Mouse (Mus musculus) cerebellum, adult 2 months (tissue): ENCODE data around the gene Mst1r. TPM values are rescaled to one million over a fixed set of nuclear protein-coding genes. Genes with fewer than 3 reads are reported as not detected.
A peak's percentile ranks its signal among the peaks of the same experiment; 100 is the strongest.

Experiments
- DNase-seq, 2 experiments: peaks; one replicate each; pipeline ENCODE4 v3.0.0; 2021
- H3K27ac ChIP-seq: fragments of 200-500 bp; 2 replicates; pipeline ENCODE4 v1.5.1; 2012; ENCODE audit warnings: low read length, control low read depth, inconsistent platforms; ENCODE audit not compliant: insufficient read depth
- H3K27me3 ChIP-seq: fragments of 200-500 bp; 2 replicates; pipeline ENCODE4 v1.6.1; 2012; ENCODE audit warnings: inconsistent platforms, mild to moderate bottlenecking, low read length, moderate library complexity; ENCODE audit not compliant: control insufficient read depth, insufficient read depth
- H3K4me1 ChIP-seq: fragments of 200-500 bp; 2 replicates; pipeline ENCODE4 v1.6.1; 2011; ENCODE audit warnings: low read length; ENCODE audit not compliant: control insufficient read depth, insufficient read depth
- H3K4me3 ChIP-seq: fragments of 200-500 bp; replicated peaks from 2 replicates; pipeline ENCODE3; 2011; ENCODE audit warnings: mild to moderate bottlenecking, low read depth, low read length, control low read depth; ENCODE audit not compliant: insufficient read depth
- CTCF ChIP-seq: fragments of 200-500 bp; IDR thresholded peaks from 2 replicates; pipeline ENCODE4 v1.5.1; 2011; ENCODE audit warnings: low read depth, mild to moderate bottlenecking, control low read depth, low read length, moderate library complexity, borderline replicate concordance; ENCODE audit not compliant: insufficient read depth
- POLR2A ChIP-seq: fragments of 200-500 bp; IDR thresholded peaks from 2 replicates; pipeline ENCODE4 v1.6.1; 2011; ENCODE audit warnings: low read length, control low read depth, borderline replicate concordance; ENCODE audit not compliant: insufficient read depth
- WGBS: fragments of 180-500 bp; shearing (Covaris S2); methylation state at CpG from one replicate; pipeline ENCODE4 v1.1.7; 2018; 5-methylcytosine and 5-hydroxymethylcytosine counted together
- polyA plus RNA-seq: library from polyadenylated mRNA; depleted of rRNA; stranded (reverse); fragments of >200 nt; gene quantifications from 2 replicates; pipeline ENCODE4 v1.2.3, GENCODE M21; 2012

Mst1r gene
- polyA plus RNA-seq, 1 experiment: 1.0 TPM

DNA sequence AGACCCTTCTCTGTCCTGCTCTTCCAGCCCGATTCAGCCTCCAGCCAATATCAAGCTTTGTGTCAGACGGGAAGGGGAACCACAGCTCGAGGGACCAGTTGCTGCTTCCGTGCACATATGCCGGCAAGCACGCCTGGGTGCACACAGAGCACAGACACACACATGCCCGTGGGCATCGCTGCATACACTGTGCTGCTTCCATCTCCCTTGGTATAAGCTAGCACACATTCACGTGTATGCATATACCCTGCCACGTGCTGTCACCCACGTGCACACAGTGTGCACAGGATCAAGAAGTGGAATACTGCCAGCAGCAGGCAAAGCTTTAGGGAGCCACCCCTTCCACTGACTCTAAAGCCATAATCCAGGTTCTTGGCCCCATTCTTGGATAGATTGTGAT lies 27.5 kb downstream of the Mst1r start:
- Histone ChIP-seq H3K27me3 (no peaks in the 10 kb centered on the region), H3K27ac (no peak overlapping the region), H3K4me3 (no peak overlapping the region), H3K4me1 (peaks cover 3% of the 10 kb centered on the region)
- TF ChIP-seq CTCF (no peak), POLR2A (no peak)
- WGBS: 29% methylated on average over 11 of the region's 11 CpGs
- no peak for DNase-seq

DNA sequence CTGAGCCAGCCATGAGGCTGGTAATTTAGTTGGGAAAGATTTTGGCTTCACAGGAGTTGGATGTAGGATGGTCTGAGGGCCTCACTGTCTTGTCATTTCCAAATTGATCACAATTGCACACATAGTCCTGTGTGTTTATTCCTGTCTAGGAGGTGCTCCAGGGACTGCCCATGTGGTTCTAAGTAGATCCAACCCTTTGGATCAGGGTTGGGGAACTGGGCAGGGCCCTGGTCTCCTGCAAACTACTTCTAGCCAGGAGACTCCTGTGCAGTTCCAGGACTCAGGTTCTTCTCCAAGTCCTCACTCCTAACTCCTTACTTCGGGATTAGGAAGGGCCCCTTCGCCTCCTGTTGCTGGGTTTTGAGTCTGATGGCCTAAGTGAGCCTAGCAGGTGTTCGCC lies 28.7 kb downstream of the Mst1r start, which contains the start of gene Camkv:
TSS of gene Camkv (plus strand) at position 301 of the 400 bp plus-strand sequence.
- no peak for DNase-seq
- no peak for TF ChIP-seq POLR2A
- TF ChIP-seq CTCF: no peak
- H3K4me3 ChIP-seq: peak within 1 kb of the TSS; percentile 44
- WGBS: 26% methylated on average over 3 of the region's 3 CpGs
- H3K27me3 ChIP-seq: no peaks in the 10 kb centered on the region
- H3K4me1 ChIP-seq: peaks cover 3% of the 10 kb centered on the region
- no peak within 1 kb of the TSS for H3K27ac ChIP-seq

DNA sequence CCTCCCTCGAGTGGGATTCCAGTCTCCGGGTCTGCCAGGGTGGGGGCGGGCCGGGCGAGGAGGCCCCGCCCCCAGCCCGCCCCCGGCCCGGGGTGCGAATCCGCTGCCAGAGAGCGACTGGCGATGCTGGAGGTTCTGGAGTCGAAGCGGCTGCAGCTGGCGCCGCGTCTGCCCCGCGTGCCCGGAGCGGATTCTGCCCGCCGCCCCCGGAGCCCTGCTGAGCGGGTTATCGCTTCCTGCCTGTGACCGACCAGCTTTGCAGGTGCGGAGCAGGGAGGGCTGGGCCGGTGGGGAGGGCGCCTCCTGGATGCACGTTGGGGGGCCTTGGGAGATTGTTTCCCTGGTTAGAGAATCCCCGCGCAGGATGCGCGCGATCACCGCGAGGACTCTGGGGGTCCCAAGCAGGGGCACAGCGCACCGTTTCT lies 29.1 kb downstream of the Mst1r start:
- H3K4me1 ChIP-seq: peaks cover 3% of the 10 kb centered on the region
- TF ChIP-seq POLR2A (no peak), CTCF (no peak)
- WGBS: 1% methylated on average over 41 of the region's 41 CpGs
- H3K27ac ChIP-seq: no peak overlapping the region
- H3K27me3 ChIP-seq: no peaks in the 10 kb centered on the region
- H3K4me3 ChIP-seq: peak overlapping the region; percentile 44
- peak; percentile 23 to 31 for DNase-seq

DNA sequence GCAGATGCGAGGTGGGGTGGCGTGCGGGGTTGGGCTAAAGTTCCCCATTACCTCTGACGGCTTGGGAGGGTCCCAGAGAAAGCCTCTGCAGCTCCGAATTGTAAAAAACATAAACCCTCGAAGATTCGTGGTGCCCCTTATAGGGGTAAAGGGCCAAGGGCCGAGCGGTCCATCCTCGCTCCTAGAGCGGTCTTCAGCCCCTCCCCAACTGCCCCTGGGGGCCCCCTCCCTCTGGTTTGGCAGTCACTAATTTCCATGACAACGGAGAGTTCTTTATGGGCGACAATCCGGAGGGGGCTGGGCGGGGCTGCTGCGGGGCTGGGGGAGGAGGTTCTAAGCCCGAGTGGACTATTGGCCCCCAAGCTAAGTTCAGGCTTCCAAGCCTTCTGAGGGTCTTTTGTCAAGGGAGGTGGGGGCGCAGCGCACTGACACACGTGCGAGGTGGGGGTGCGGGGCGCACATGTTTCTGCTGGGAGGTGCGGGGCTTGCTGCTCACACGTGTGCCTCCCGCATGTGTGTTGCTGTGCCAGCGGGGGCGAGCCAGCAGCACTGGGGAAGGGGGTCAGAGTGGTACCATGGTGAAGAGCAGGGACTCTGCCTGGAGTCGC lies 29.6 kb downstream of the Mst1r start:
- no peak overlapping the region for H3K27ac ChIP-seq
- peak overlapping the region; percentile 44 for H3K4me3 ChIP-seq
- H3K4me1 ChIP-seq: peaks cover 3% of the 10 kb centered on the region
- WGBS: 7% methylated on average over 29 of the region's 29 CpGs
- no peak for DNase-seq
- TF ChIP-seq CTCF (no peak), POLR2A (no peak)
- no peaks in the 10 kb centered on the region for H3K27me3 ChIP-seq

DNA sequence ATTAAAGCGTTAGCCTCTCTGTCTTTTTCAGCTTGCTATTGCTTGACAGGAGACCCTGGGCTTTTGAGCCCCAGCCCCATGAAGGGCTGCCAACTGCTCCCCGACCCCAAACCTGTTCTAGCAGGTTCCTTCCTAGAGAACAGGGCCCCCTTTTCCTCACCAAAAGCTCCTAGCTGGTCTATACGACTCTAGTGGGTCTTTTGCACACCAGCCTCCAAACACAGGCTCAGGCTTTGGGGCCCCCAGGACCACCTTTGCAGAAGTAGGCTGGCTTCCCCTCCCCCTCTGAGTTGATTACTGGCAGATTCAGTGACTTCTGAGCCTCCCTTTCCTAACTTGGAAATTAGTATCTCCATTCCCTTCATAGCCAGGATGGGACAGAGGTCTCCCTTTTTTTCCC lies 30.2 kb downstream of the Mst1r start:
- H3K4me1 ChIP-seq: peaks cover 3% of the 10 kb centered on the region
- no peak for DNase-seq
- H3K4me3 ChIP-seq: no peak overlapping the region
- 45% methylated on average over 3 of the region's 3 CpGs for WGBS
- no peaks in the 10 kb centered on the region for H3K27me3 ChIP-seq
- H3K27ac ChIP-seq: no peak overlapping the region
- no peak for TF ChIP-seq CTCF
- TF ChIP-seq POLR2A: no peak

DNA sequence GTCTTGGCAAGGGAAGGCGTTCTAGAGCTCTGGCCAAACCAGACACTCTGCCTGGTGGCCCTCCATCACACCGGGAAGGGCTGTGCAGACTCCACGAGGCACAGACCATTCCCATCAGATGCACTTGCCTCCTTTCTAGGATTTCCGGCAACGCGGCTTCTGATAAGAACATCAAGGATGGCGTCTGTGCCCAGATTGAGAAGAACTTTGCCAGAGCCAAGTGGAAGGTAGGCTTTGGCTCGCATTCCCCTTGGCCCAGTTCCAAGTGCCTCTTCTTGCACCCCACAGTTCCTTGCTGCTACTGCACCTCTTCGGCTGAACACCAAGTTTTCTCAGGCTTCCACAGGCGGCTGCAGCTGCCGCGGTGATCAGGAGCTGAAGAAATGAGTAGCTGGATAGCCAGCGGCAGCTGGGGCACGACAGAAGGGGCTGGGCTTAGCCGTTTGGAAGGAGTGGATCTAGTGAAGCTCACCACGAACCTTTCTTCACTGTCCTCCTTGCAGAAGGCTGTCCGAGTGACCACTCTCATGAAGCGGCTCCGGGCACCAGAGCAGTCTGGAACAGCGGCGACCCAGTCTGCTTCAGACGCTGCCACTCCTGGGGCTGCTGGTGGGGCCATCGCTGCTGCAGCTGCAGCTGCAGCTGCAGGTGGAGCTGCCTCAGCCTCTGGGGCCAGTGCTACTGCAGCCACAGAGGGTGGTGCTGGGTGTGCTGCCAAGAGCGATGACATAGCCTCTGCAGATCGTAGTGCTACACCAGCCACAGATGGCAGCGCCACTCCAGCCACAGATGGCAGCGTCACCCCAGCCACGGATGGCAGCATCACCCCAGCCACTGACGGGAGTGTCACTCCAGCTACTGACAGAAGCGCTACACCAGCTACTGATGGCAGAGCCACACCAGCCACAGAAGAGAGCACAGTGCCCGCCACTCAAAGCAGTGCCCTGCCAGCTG lies 40.8 kb downstream of the Mst1r start:
- TF ChIP-seq POLR2A (no peak), CTCF (no peak)
- H3K4me3 ChIP-seq: peak overlapping the region; percentile 38
- WGBS: 23% methylated on average over 31 of the region's 31 CpGs
- peak; percentile 59 to 60 for DNase-seq
- no peaks in the 10 kb centered on the region for H3K27me3 ChIP-seq
- peaks cover 4% of the 10 kb centered on the region; the same call in 1 of the 2 replicates for H3K4me1 ChIP-seq
- no peak overlapping the region for H3K27ac ChIP-seq

DNA sequence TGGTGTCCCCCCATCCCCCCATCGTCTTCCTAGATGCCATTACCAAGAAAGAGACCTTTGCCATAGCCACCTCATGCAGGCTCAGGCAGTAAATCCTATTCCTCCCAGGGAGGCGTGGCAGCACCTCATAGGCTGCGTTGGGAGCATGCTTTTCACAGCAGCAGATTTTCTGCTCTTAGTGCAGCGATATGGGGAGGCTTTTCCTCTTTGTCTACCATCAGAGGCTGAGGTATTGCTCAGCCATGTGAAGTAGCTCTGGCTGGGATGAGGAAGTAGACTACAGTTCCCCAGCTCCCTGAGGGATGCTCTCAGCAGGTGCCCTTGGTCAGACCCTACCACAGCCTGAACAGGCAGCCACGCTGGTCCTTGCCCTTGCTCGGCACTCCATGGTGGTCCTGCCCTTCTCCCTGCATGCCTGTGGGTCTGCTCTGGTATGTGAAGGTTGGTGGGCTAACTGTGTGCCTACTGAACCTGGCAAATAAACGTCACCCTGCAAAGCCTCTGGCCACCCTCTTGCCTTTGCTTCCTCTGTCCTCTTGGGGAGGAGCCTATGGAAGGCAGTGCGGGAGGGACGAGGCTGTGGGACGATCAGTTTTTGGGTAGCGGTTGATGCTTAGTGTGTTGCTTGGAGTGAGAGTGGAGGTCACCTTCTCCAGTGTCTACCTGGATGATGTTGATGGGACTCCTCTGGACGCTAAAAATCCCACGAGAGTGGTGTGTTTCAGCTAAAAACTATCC lies 42.7 kb downstream of the Mst1r start:
- TF ChIP-seq POLR2A (no peak), CTCF (no peak)
- no peaks in the 10 kb centered on the region for H3K27me3 ChIP-seq
- H3K4me1 ChIP-seq: peaks cover 4% of the 10 kb centered on the region; the same call in 1 of the 2 replicates
- no peak overlapping the region for H3K4me3 ChIP-seq
- no peak for DNase-seq
- H3K27ac ChIP-seq: no peak overlapping the region
- WGBS: 83% methylated on average over 13 of the region's 13 CpGs

DNA sequence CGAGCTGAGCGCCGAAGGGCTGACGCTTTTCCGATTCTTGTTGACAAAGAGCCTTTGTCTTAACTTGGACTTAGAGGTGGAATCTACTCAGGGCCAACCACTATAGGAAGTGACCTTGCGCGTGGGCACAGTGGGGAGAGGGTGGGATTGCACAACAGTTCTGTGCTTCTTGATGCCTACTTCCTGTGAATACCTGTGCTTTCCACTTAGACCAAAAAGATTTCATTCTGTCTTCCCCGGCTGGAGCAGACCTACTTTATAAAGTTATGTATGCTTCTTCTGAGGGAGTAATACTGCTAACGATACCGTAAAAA lies 43.2 kb downstream of the Mst1r start, which contains the start of gene Traip:
TSS of gene Traip (plus strand) at position 215 of the 314 bp plus-strand sequence.
- 92% methylated on average over 10 of the region's 10 CpGs for WGBS
- peak within 1 kb of the TSS; percentile 75 for H3K4me3 ChIP-seq
- no peak for TF ChIP-seq CTCF
- no peak for TF ChIP-seq POLR2A
- no peak for DNase-seq
- peaks cover 4% of the 10 kb centered on the region; the same call in 1 of the 2 replicates for H3K4me1 ChIP-seq
- no peaks in the 10 kb centered on the region for H3K27me3 ChIP-seq
- peak within 1 kb of the TSS; percentile 37 for H3K27ac ChIP-seq
